Mouse (Mus musculus): ENCODE data around the gene Cdc40. TPM values are rescaled to one million over a fixed set of nuclear protein-coding genes. Genes with fewer than 3 reads are reported as not detected.

The Cdc40 gene
- polyA plus RNA-seq, 1 experiment from 2014 or later = 30.2 TPM

- Histone ChIP-seq H3K9me3 (no peaks in the 10 kb centered on the region), H3K4me3 (replicated peaks) (no peak overlapping the region; the same call in 1 of the 2 replicates), H3K27ac (no peak overlapping the region), H3K9ac (replicated peaks) (no peak overlapping the region), H3K4me2 (replicated peaks) (peak overlapping the region; percentile 15; the same call in 1 of the 2 replicates), H3K27me3 (no peaks in the 10 kb centered on the region), H3K4me1 (replicated peaks) (peaks cover 15% of the 10 kb centered on the region), H3K36me3 (no peaks in the 10 kb centered on the region)
- WGBS = 45% methylated on average over 2 of the region's 2 CpGs
- no peak for ATAC-seq
These were observed 4.2 kb upstream of the Cdc40 start for GRCm38 (mm10) chr10:40887316-40887715.

- 34% methylated on average over 7 of the region's 7 CpGs for WGBS
- ATAC-seq = no peak
These were observed 2.3 kb upstream of the Cdc40 start for GRCm38 (mm10) chr10:40885432-40885831.

DNA sequence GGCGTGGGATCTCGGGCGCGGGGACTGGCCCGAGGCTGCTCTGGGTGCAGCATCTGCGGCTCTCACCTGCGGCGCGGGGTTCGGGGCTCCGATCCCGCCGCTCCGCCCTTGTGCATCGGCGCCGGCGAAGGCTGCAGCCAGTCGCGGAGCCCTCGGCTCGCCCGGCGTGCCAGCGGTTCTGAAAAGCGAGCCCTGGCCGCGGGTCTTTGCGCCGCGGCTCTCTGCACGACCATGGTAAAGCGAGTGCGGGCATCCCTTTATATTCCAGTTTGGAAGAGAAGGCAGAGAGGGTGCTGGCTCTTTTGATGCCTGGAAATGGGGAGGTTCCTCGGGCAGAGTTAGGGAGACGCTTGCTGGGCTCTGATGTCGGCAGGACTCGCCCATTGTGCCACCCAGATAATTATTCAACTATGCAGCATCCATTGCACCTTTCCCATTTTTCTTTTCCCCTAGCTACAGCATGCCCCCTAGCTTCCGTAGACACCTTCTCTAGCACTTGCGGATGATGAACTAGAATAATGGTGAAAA lies 1.2 kb upstream of the Cdc40 start:
- H3K27me3 ChIP-seq = no peaks in the 10 kb centered on the region
- under 1% methylated on average over 40 of the region's 40 CpGs for WGBS
- H3K27ac ChIP-seq = peak overlapping the region; percentile 99
- H3K4me2 ChIP-seq (replicated peaks) = peak overlapping the region; percentile 65
- H3K4me1 ChIP-seq (replicated peaks) = peaks cover 35% of the 10 kb centered on the region
- peaks cover 3% of the 10 kb centered on the region; the same call in 1 of the 2 replicates for H3K36me3 ChIP-seq
- H3K9ac ChIP-seq (replicated peaks) = peak overlapping the region; percentile 99
- H3K9me3 ChIP-seq = no peaks in the 10 kb centered on the region
- peak; percentile 21 for ATAC-seq
- H3K4me3 ChIP-seq (replicated peaks) = peak overlapping the region; percentile 95

More at GRCm38 (mm10) chr10:40885432-40885831, 2.3 kb upstream of the Cdc40 start:
- Histone ChIP-seq H3K9ac (replicated peaks) (0 out of 2 replicates have a peak overlapping the region, but pooled peaks have one; percentile 28), H3K4me1 (replicated peaks) (peaks cover 29% of the 10 kb centered on the region), H3K4me2 (replicated peaks) (peak overlapping the region; percentile 56), H3K36me3 (no peaks in the 10 kb centered on the region), H3K9me3 (no peaks in the 10 kb centered on the region), H3K27me3 (no peaks in the 10 kb centered on the region), H3K27ac (no peak overlapping the region), H3K4me3 (replicated peaks) (peak overlapping the region; percentile 42)

GRCm38 (mm10) chr10:40883644-40884278 lies 650 bp upstream of the Cdc40 start:
- Histone ChIP-seq H3K4me1 (replicated peaks) (peaks cover 34% of the 10 kb centered on the region), H3K27me3 (no peaks in the 10 kb centered on the region), H3K36me3 (peaks cover 5% of the 10 kb centered on the region; the same call in 1 of the 2 replicates), H3K9me3 (no peaks in the 10 kb centered on the region), H3K9ac (replicated peaks) (peak overlapping the region; percentile 99), H3K4me2 (replicated peaks) (peak overlapping the region; percentile 65), H3K27ac (peak overlapping the region; percentile 99), H3K4me3 (replicated peaks) (peak overlapping the region; percentile 95)
- ATAC-seq = peak; percentile 91
- under 1% methylated on average over 83 of the region's 87 CpGs for WGBS

GRCm38 (mm10) chr10:40882333-40882732 lies 778 bp downstream of the Cdc40 start:
- Histone ChIP-seq H3K27me3 (no peaks in the 10 kb centered on the region), H3K4me1 (replicated peaks) (peaks cover 26% of the 10 kb centered on the region), H3K4me2 (replicated peaks) (peak overlapping the region; percentile 65), H3K36me3 (peaks cover 5% of the 10 kb centered on the region; the same call in 1 of the 2 replicates), H3K27ac (peak overlapping the region; percentile 52; the same call in 1 of the 2 replicates), H3K4me3 (replicated peaks) (peak overlapping the region; percentile 95), H3K9me3 (no peaks in the 10 kb centered on the region), H3K9ac (replicated peaks) (peak overlapping the region; percentile 73)
- 14% methylated on average over 9 of the region's 9 CpGs for WGBS
- ATAC-seq = no peak

- 81% methylated on average over 3 of the region's 3 CpGs for WGBS
- Histone ChIP-seq H3K4me1 (replicated peaks) (peaks cover 25% of the 10 kb centered on the region), H3K4me2 (replicated peaks) (peak overlapping the region; percentile 65), H3K9me3 (no peaks in the 10 kb centered on the region), H3K4me3 (replicated peaks) (no peak overlapping the region), H3K27ac (no peak overlapping the region), H3K27me3 (no peaks in the 10 kb centered on the region), H3K36me3 (peaks cover 5% of the 10 kb centered on the region; the same call in 1 of the 2 replicates), H3K9ac (replicated peaks) (no peak overlapping the region)
- no peak for ATAC-seq
These were observed 1.9 kb downstream of the Cdc40 start for GRCm38 (mm10) chr10:40881236-40881635.

DNA sequence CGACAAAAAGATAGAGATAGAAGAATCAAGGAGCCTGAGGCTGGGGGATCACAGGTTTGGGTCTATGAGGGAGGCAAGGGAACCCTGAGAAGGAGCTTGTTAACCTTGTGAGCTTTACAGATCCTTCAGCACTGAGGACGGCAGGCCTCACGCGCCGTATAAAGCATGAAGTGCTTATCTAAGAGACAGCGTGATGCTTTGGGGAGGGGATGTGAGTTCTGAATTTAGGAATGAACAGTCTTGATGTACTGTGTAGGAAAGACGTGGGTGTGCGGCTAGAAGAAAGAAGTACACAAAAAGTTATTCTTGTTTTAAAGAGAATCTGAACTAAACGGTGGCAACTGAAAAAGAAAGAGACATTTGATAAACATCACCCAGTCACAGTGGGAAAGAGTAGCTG lies 3.1 kb downstream of the Cdc40 start:
- no peak overlapping the region for H3K4me3 ChIP-seq (replicated peaks)
- no peak overlapping the region for H3K9ac ChIP-seq (replicated peaks)
- peaks cover 12% of the 10 kb centered on the region for H3K36me3 ChIP-seq
- H3K27me3 ChIP-seq = no peaks in the 10 kb centered on the region
- H3K4me1 ChIP-seq (replicated peaks) = peaks cover 20% of the 10 kb centered on the region
- H3K27ac ChIP-seq = no peak overlapping the region
- no peak for ATAC-seq
- WGBS = 94% methylated on average over 9 of the region's 9 CpGs
- no peak overlapping the region for H3K4me2 ChIP-seq (replicated peaks)
- no peaks in the 10 kb centered on the region for H3K9me3 ChIP-seq

DNA sequence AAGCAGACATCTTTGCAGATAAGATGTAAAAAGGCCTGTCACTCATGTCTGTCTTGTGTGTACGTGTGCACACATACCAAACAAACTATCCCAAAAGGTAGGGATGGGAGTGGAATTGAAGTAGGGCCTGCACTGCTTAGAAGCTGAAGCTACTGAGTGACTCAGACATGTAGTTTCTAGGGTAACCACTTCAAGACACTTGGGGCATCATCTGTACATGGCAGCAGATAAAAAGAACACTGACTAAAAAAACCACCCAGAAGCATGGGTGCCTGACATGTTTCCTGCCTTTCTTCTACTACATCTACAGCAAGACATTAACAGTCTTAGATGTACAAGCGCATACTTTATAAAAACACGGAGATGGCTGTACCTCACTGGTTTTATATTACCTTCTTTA lies 4.9 kb downstream of the Cdc40 start:
- no peak for ATAC-seq
- Histone ChIP-seq H3K36me3 (peaks cover 12% of the 10 kb centered on the region), H3K9ac (replicated peaks) (no peak overlapping the region), H3K4me2 (replicated peaks) (no peak overlapping the region), H3K27me3 (no peaks in the 10 kb centered on the region), H3K9me3 (no peaks in the 10 kb centered on the region), H3K4me1 (replicated peaks) (peaks cover 20% of the 10 kb centered on the region), H3K27ac (no peak overlapping the region), H3K4me3 (replicated peaks) (no peak overlapping the region)
- WGBS = 92% methylated on average over 3 of the region's 3 CpGs

DNA sequence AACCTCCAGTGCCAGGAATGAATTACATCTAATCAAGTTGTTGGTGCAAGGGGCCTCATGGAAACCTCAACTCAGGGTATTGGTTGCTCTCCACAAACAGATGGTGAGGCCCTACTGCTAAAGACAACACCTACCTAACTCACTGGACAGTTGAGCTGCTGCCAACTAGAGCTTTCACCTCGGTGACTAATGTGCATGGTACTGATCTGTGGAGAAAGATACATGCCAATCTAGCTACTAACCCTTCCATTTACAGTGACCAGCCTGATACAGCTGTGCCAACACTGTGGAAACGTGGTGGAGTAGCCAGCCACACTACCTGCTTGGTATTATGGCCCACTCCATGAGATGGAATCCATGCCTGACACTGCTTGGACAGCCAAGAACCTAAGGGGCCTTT lies 11.1 kb downstream of the Cdc40 start:
- Histone ChIP-seq H3K36me3 (peaks cover 12% of the 10 kb centered on the region), H3K9ac (replicated peaks) (no peak overlapping the region), H3K27me3 (no peaks in the 10 kb centered on the region), H3K4me1 (replicated peaks) (no peaks in the 10 kb centered on the region), H3K27ac (no peak overlapping the region), H3K9me3 (no peaks in the 10 kb centered on the region), H3K4me3 (replicated peaks) (no peak overlapping the region), H3K4me2 (replicated peaks) (no peak overlapping the region)
- no peak for ATAC-seq
- 92% methylated on average over 2 of the region's 2 CpGs for WGBS

GRCm38 (mm10) chr10:40871301-40871700 lies 11.8 kb downstream of the Cdc40 start:
- Histone ChIP-seq H3K27ac (no peak overlapping the region), H3K9me3 (no peaks in the 10 kb centered on the region), H3K4me3 (replicated peaks) (no peak overlapping the region), H3K4me2 (replicated peaks) (no peak overlapping the region), H3K4me1 (replicated peaks) (no peaks in the 10 kb centered on the region), H3K36me3 (peaks cover 12% of the 10 kb centered on the region), H3K9ac (replicated peaks) (no peak overlapping the region), H3K27me3 (no peaks in the 10 kb centered on the region)
- WGBS = 89% methylated on average over 2 of the region's 2 CpGs
- ATAC-seq = no peak

DNA sequence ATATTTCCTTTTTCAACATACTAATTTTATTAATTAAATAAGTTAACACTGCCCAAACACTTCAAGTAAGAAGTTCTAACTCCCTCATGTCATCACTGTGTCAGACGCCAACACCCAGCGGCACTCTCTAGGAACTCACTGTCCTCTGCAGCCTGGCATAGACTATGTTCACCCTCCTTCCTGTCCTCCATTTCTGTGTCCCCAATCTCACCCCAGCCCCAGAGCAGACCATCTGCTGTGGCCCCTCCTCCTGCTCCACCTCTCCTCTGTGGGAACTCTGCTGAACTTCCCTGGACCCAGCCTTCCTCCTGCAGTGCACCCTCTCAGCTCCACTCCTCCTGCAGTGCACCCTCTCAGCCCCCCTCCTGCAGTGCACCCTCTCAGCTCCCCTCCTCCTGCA lies 15.0 kb downstream of the Cdc40 start:
- 91% methylated on average over 2 of the region's 2 CpGs for WGBS

GRCm38 (mm10) chr10:40857599-40857998 lies 25.5 kb downstream of the Cdc40 start:
- Histone ChIP-seq H3K4me2 (replicated peaks) (no peak overlapping the region), H3K9me3 (no peaks in the 10 kb centered on the region), H3K27ac (no peak overlapping the region), H3K9ac (replicated peaks) (no peak overlapping the region), H3K36me3 (peaks cover 3% of the 10 kb centered on the region; the same call in 1 of the 2 replicates), H3K4me1 (replicated peaks) (0 out of 2 replicates have a peak, but pooled peaks cover 2% of the 10 kb centered on the region), H3K4me3 (replicated peaks) (no peak overlapping the region), H3K27me3 (no peaks in the 10 kb centered on the region)
- no peak for ATAC-seq
- WGBS = 80% methylated on average over 8 of the region's 8 CpGs

More for the DNA sequence above, 15.0 kb downstream of the Cdc40 start:
- Histone ChIP-seq H3K9me3 (no peaks in the 10 kb centered on the region), H3K4me1 (replicated peaks) (no peaks in the 10 kb centered on the region), H3K36me3 (peaks cover 22% of the 10 kb centered on the region), H3K27ac (no peak overlapping the region), H3K27me3 (no peaks in the 10 kb centered on the region), H3K4me3 (replicated peaks) (no peak overlapping the region), H3K9ac (replicated peaks) (no peak overlapping the region), H3K4me2 (replicated peaks) (no peak overlapping the region)
- no peak for ATAC-seq

All from midbrain, embryonic 13.5 days (tissue).